Mouse (Mus musculus) CH12.LX (cell line): ENCODE results near the gene Hrh2. TPM values are rescaled to one million over a fixed set of nuclear protein-coding genes. Genes with fewer than 3 reads are reported as not detected.

ENCODE experiments used
- DNase-seq: peaks from one replicate; pipeline ENCODE4 v3.0.0-alpha.2; 2013; ENCODE audit errors: extremely low read depth
- H3K27ac ChIP-seq: 2 replicates; pipeline ENCODE4 v1.5.1; 2012; ENCODE audit warnings: low read depth, mild to moderate bottlenecking, control low read depth, moderate library complexity; ENCODE audit not compliant: insufficient read depth
- H3K27me3 ChIP-seq: replicated peaks from 2 replicates; pipeline ENCODE3; 2012; ENCODE audit warnings: inconsistent platforms
- H3K36me3 ChIP-seq, 2 experiments: replicated peaks in 1 of 2; 2 replicates each; pipeline versions ENCODE3 to v1.6.1; 2012; ENCODE audit warnings: inconsistent platforms in 1 of 2, low read length in 1 of 2, mild to moderate bottlenecking in 1 of 2, mixed read lengths in 1 of 2, moderate library complexity in 1 of 2; ENCODE audit not compliant: control insufficient read depth in 1 of 2, insufficient read depth in 1 of 2
- H3K4me1 ChIP-seq, 2 experiments: 2 replicates each; pipeline ENCODE4 v1.6.1; 2012; ENCODE audit warnings: inconsistent platforms in 1 of 2, moderate library complexity in 1 of 2; ENCODE audit not compliant: insufficient read depth in 2 of 2, control insufficient read depth in 1 of 2
- H3K4me2 ChIP-seq: 2 replicates; pipeline ENCODE4 v1.6.1; 2012; ENCODE audit warnings: low read depth, mild to moderate bottlenecking, control low read depth; ENCODE audit not compliant: poor library complexity, insufficient read depth, severe bottlenecking
- H3K4me3 ChIP-seq, 3 experiments: fragments of 150-350 bp in 1 of 3; sonication (generic) in 1 of 3; replicated peaks in 1 of 3; 2 replicates each; pipeline versions ENCODE3 to v1.5.1; 2011 to 2012; ENCODE audit warnings: low read depth in 2 of 3, low read length in 2 of 3, mild to moderate bottlenecking in 2 of 3, moderate library complexity in 2 of 3, control low read depth in 1 of 3, improper control_type of control experiment in 1 of 3, inconsistent platforms in 1 of 3, mixed read lengths in 1 of 3; ENCODE audit not compliant: poor library complexity in 1 of 3
- H3K79me2 ChIP-seq: replicated peaks from 2 replicates; pipeline ENCODE4 v1.6.1; 2012; ENCODE audit warnings: mild to moderate bottlenecking, moderate library complexity; ENCODE audit not compliant: control insufficient read depth, poor library complexity, insufficient read depth, severe bottlenecking; ENCODE audit errors: extremely low read depth
- H3K9ac ChIP-seq: 2 replicates; pipeline ENCODE4 v1.6.1; 2012; ENCODE audit warnings: low read depth, mild to moderate bottlenecking, control low read depth, moderate library complexity; ENCODE audit not compliant: insufficient read depth
- H3K9me3 ChIP-seq: replicated peaks from 2 replicates; pipeline ENCODE3; 2012; ENCODE audit warnings: low read length, inconsistent platforms, mixed read lengths
- BHLHE40 ChIP-seq: IDR thresholded peaks from 2 replicates; pipeline ENCODE4 v1.6.1; 2011; ENCODE audit warnings: mild to moderate bottlenecking, low read depth, low read length, improper control_type of control experiment
- CHD1 ChIP-seq: IDR thresholded peaks from 2 replicates; pipeline ENCODE4 v1.6.1; 2012; ENCODE audit warnings: low read depth, low read length, improper control_type of control experiment, inconsistent platforms
- CHD2 ChIP-seq: IDR thresholded peaks from 2 replicates; pipeline ENCODE4 v1.6.1; 2011; ENCODE audit warnings: low read length, improper control_type of control experiment
- CTCF ChIP-seq, 2 experiments: IDR thresholded peaks in 1 of 2; conservative IDR thresholded peaks in 1 of 2; 2 replicates each; pipeline ENCODE4 v1.5.1; 2011 to 2012; ENCODE audit warnings: low read depth in 2 of 2, low read length in 2 of 2, improper control_type of control experiment in 1 of 2, inconsistent platforms in 1 of 2, mild to moderate bottlenecking in 1 of 2, moderate library complexity in 1 of 2
- EP300 ChIP-seq: IDR thresholded peaks from 2 replicates; pipeline ENCODE4 v1.6.1; 2011; ENCODE audit warnings: low read length, improper control_type of control experiment
- GABPA ChIP-seq: IDR thresholded peaks from 2 replicates; pipeline ENCODE4 v1.6.1; 2012; ENCODE audit warnings: low read depth, low read length, improper control_type of control experiment, inconsistent platforms; ENCODE audit not compliant: insufficient replicate concordance
- IRF4 ChIP-seq: IDR thresholded peaks from 2 replicates; pipeline ENCODE4 v1.6.1; 2014; ENCODE audit warnings: low read depth, mild to moderate bottlenecking, inconsistent platforms, low read length, improper control_type of control experiment
- JUND ChIP-seq: conservative IDR thresholded peaks from 2 replicates; pipeline ENCODE4 v1.6.1; 2011; ENCODE audit warnings: low read depth, low read length, improper control_type of control experiment
- MAZ ChIP-seq: IDR thresholded peaks from 2 replicates; pipeline ENCODE4 v1.6.1; 2012; ENCODE audit warnings: low read depth, mild to moderate bottlenecking, inconsistent platforms, low read length, improper control_type of control experiment, moderate library complexity
- MXI1 ChIP-seq: IDR thresholded peaks from 2 replicates; pipeline ENCODE4 v1.6.1; 2011; ENCODE audit warnings: mild to moderate bottlenecking, low read depth, low read length, improper control_type of control experiment
- MYC ChIP-seq: IDR thresholded peaks from 2 replicates; pipeline ENCODE4 v1.6.1; 2011; ENCODE audit warnings: low read depth, mild to moderate bottlenecking, improper control_type of control experiment, low read length
- NRF1 ChIP-seq: IDR thresholded peaks from 2 replicates; pipeline ENCODE4 v1.6.1; 2014; ENCODE audit warnings: low read depth, mild to moderate bottlenecking, inconsistent platforms, low read length, improper control_type of control experiment, moderate library complexity
- RCOR1 ChIP-seq: conservative IDR thresholded peaks from 2 replicates; pipeline ENCODE4 v1.6.1; 2012; ENCODE audit warnings: low read depth, mild to moderate bottlenecking, inconsistent platforms, low read length, improper control_type of control experiment
- TCF12 ChIP-seq: IDR thresholded peaks from 2 replicates; pipeline ENCODE4 v1.6.1; 2014; ENCODE audit warnings: low read depth, mild to moderate bottlenecking, inconsistent platforms, low read length, improper control_type of control experiment
- USF1 ChIP-seq: IDR thresholded peaks from 2 replicates; pipeline ENCODE4 v1.6.1; 2014; ENCODE audit warnings: low read depth, mild to moderate bottlenecking, inconsistent platforms, low read length, improper control_type of control experiment
- ZC3H11A ChIP-seq: IDR thresholded peaks from 2 replicates; pipeline ENCODE4 v1.6.1; 2012; ENCODE audit warnings: low read depth, mild to moderate bottlenecking, inconsistent platforms, low read length, improper control_type of control experiment
- ZMIZ1 ChIP-seq: IDR thresholded peaks from 2 replicates; pipeline ENCODE4 v1.6.1; 2012; ENCODE audit warnings: low read depth, mild to moderate bottlenecking, inconsistent platforms, low read length, improper control_type of control experiment
- dilution Hi-C: fragments of 300-500 bp; cut with MboI; formaldehyde crosslinking; loops from 2 replicates; pipeline ENCODE4 v1.14.3; 2020; ENCODE audit warnings: low sequenced_read_pairs; ENCODE audit not compliant: extremely low pct_unique_long_range_greater_than_20kb, extremely low pct_ligation_motif_present
- in situ Hi-C: fragments of 300-500 bp; cut with MboI; formaldehyde crosslinking; loops from 3 replicates; pipeline ENCODE4 v1.14.3; 2019; ENCODE audit warnings: low sequenced_read_pairs, low pct_ligation_motif_present, low pct_unique_long_range_greater_than_20kb, mixed read lengths
- polyA plus RNA-seq: library from polyadenylated mRNA; unstranded; fragments of >175 nt; gene quantifications from 2 replicates; pipeline ENCODE4 v1.2.1, GENCODE M21; 2012; ENCODE audit warnings: low read depth; ENCODE audit not compliant: insufficient read length
- total RNA-seq, 2 experiments: library from RNA; depleted of rRNA; stranded (reverse); fragments of 300-350 nt in 1 of 2; fragments of >200 nt in 1 of 2; gene quantifications; 2 replicates each; pipeline ENCODE4 v1.2.3; 2012 to 2014

Hrh2 gene
- total and polyA plus RNA-seq, 3 experiments = 0.04 to 0.30 TPM; not detected in 1

GRCm38 (mm10) chr13:54215777-54216316 lies 23.9 kb downstream of the Hrh2 start:
- in situ Hi-C loops = no loop called here
- H3K4me3 ChIP-seq = no peak overlapping the region
- H3K27ac ChIP-seq = no peak overlapping the region

GRCm38 (mm10) chr13:54218341-54218740 lies 26.4 kb downstream of the Hrh2 start:
- dilution Hi-C loops = no loop called here
- Histone ChIP-seq H3K4me3 (no peak overlapping the region), H3K4me1 (peaks cover 9 to 70% of the 10 kb centered on the region in 2 experiments), H3K27ac (no peak overlapping the region), H3K36me3 (no peaks in the 10 kb centered on the region), H3K9me3 (peaks cover 3% of the 10 kb centered on the region), H3K9ac (no peak overlapping the region), H3K4me2 (no peak overlapping the region), H3K27me3 (no peaks in the 10 kb centered on the region), H3K79me2 (no peaks in the 10 kb centered on the region)
- TF ChIP-seq TCF12 (no peak), MXI1 (no peak), CHD2 (no peak), USF1 (no peak), EP300 (peak; percentile 63)
- in situ Hi-C loops = no loop called here
- DNase-seq = peak; percentile 76

More at GRCm38 (mm10) chr13:54215777-54216316, 23.9 kb downstream of the Hrh2 start:
- Histone ChIP-seq H3K36me3 (no peaks in the 10 kb centered on the region), H3K9me3 (no peaks in the 10 kb centered on the region)
- DNase-seq = no peak
- TF ChIP-seq NRF1 (no peak), BHLHE40 (no peak), MYC (no peak), CTCF (conservative IDR thresholded peaks at IDR 0.05 in 1 of 2, IDR thresholded peaks at IDR 0.05 in 1 of 2; ENCODE audit: low read depth in 2 of 2, low read length in 2 of 2) (no peak), ZC3H11A (no peak), ZMIZ1 (no peak)
- TF ChIP-seq, all 38 proteins: peak for 0
- dilution Hi-C loops = no loop called here
- no peaks in the 10 kb centered on the region for H3K79me2 ChIP-seq
- peaks cover 4 to 45% of the 10 kb centered on the region in 2 experiments for H3K4me1 ChIP-seq
- no peak overlapping the region for H3K9ac ChIP-seq
- H3K27me3 ChIP-seq = no peaks in the 10 kb centered on the region
- H3K4me2 ChIP-seq = no peak overlapping the region

GRCm38 (mm10) chr13:54221631-54222179 lies 29.8 kb downstream of the Hrh2 start:
- DNase-seq = no peak
- Histone ChIP-seq H3K4me2 (no peak overlapping the region), H3K27ac (no peak overlapping the region), H3K4me1 (peaks cover 15 to 70% of the 10 kb centered on the region in 2 experiments), H3K9me3 (peaks cover 3% of the 10 kb centered on the region), H3K36me3 (no peaks in the 10 kb centered on the region), H3K79me2 (no peaks in the 10 kb centered on the region), H3K27me3 (no peaks in the 10 kb centered on the region), H3K4me3 (no peak overlapping the region), H3K9ac (no peak overlapping the region)
- dilution Hi-C loops (no loop called here), in situ Hi-C loops (no loop called here)
- no peak for TF ChIP-seq GABPA
- TF ChIP-seq CHD1 = no peak
- no peak for TF ChIP-seq RCOR1
- no peak for TF ChIP-seq TCF12
- TF ChIP-seq MAZ = no peak
- TF ChIP-seq JUND = no peak
- no peak for TF ChIP-seq IRF4
